Mouse (Mus musculus): Measurements from ENCODE around the gene Gm28102.
"Not testable (repeated sequence)": the region's sequence is repeated elsewhere in the genome, so short reads cannot be mapped to it uniquely, and the experiment has no call there.

The Gm28102 gene

GRCm38 (mm10) chrY:88053015-88053414 is at the start of gene Gm28102:
TSS of gene Gm28102 (plus strand) at chrY:88053315.
- not testable (repeated sequence) for DNase-seq

All from retina, postnatal 1 day (tissue).